In genomic region chr16:4879101-4879707, GRCm38 (mm10) we compare ENCODE assay signal across 8 mouse cellular contexts. TPM values are rescaled to one million over a fixed set of nuclear protein-coding genes. Genes with fewer than 3 reads are reported as not detected.
DNase-seq lines count a peak whose midpoint lies in the region; ATAC-seq and TF ChIP-seq lines count a peak whose summit lies in the region.

No protein-coding gene starts in this region.

- peak overlapping the region; percentile 68 for H3K4me2 ChIP-seq in kidney, embryonic 14.5 days (replicated peaks; ENCODE audit: low read depth, low read length)
- peak overlapping the region; percentile 68 for H3K4me2 ChIP-seq in embryonic facial prominence, embryonic 13.5 days
- peak overlapping the region; percentile 71 for H3K4me2 ChIP-seq in intestine, embryonic 15.5 days (replicated peaks)
- peak overlapping the region; percentile 92 for H3K4me2 ChIP-seq in liver, embryonic 15.5 days

- H3K4me3 ChIP-seq in kidney, embryonic 14.5 days (ENCODE audit: low read length) = peak overlapping the region; percentile 90
- H3K4me3 ChIP-seq in MEL (ENCODE audit: control insufficient read depth in 1 of 2, insufficient read depth in 1 of 2, low read depth in 2 of 2, low read length in 2 of 2) = peak overlapping the region; percentile 83 to 92
- peak overlapping the region; percentile 83 for H3K4me3 ChIP-seq in embryonic facial prominence, embryonic 13.5 days
- peak overlapping the region; percentile 83 for H3K4me3 ChIP-seq in intestine, embryonic 15.5 days (replicated peaks)
- H3K4me3 ChIP-seq in liver, embryonic 15.5 days (replicated peaks) = peak overlapping the region; percentile 88

- TF ChIP-seq RAD21 in MEL (IDR thresholded peaks at IDR 0.05; ENCODE audit: low read depth, low read length) = no peak

- TF ChIP-seq CTCF in MEL (IDR thresholded peaks at IDR 0.05 in 2 of 3, conservative IDR thresholded peaks at IDR 0.05 in 1 of 3; ENCODE audit: control insufficient read depth in 1 of 3, insufficient read depth in 1 of 3, low read depth in 2 of 3, low read length in 3 of 3, poor library complexity in 1 of 3, severe bottlenecking in 1 of 3) = no peak

- H3K4me1 ChIP-seq in kidney, embryonic 14.5 days (ENCODE audit: control insufficient read depth, insufficient read depth, low read length) = peaks cover 18% of the 10 kb centered on the region
- H3K4me1 ChIP-seq in MEL (ENCODE audit: control insufficient read depth in 1 of 2, insufficient read depth in 2 of 2, low read length in 2 of 2) = peaks cover 2 to 25% of the 10 kb centered on the region in 2 experiments; a peak in 3 of 4 replicates
- peaks cover 41% of the 10 kb centered on the region for H3K4me1 ChIP-seq in embryonic facial prominence, embryonic 13.5 days
- peaks cover 44% of the 10 kb centered on the region for H3K4me1 ChIP-seq in intestine, embryonic 15.5 days (replicated peaks)
- peaks cover 65% of the 10 kb centered on the region for H3K4me1 ChIP-seq in liver, embryonic 15.5 days (replicated peaks)

- peak; percentile 12 for ATAC-seq in kidney, embryonic 14.5 days (ENCODE audit: low FRiP score, low TSS enrichment)
- no peak; the same call in 1 of the 2 replicates for ATAC-seq in embryonic facial prominence, embryonic 13.5 days (ENCODE audit: insufficient number of reproducible peaks, insufficient read depth, low FRiP score, low TSS enrichment, low read depth)
- ATAC-seq in intestine, embryonic 15.5 days = peak; percentile 19
- ATAC-seq in liver, embryonic 15.5 days (ENCODE audit: insufficient read depth) = peak; percentile 26

- intact Hi-C loops in gastrocnemius, postnatal 36 days (cut with DNase I) = no loop called here

- no peaks in the 10 kb centered on the region for H3K27me3 ChIP-seq in kidney, embryonic 14.5 days (ENCODE audit: control insufficient read depth, insufficient read depth, low read length)
- no peaks in the 10 kb centered on the region for H3K27me3 ChIP-seq in MEL (ENCODE audit: control insufficient read depth in 1 of 2, insufficient read depth in 2 of 2, low read length in 2 of 2)
- no peaks in the 10 kb centered on the region for H3K27me3 ChIP-seq in embryonic facial prominence, embryonic 13.5 days
- H3K27me3 ChIP-seq in intestine, embryonic 15.5 days (replicated peaks) = no peaks in the 10 kb centered on the region
- H3K27me3 ChIP-seq in liver, embryonic 15.5 days = no peaks in the 10 kb centered on the region

- no peaks in the 10 kb centered on the region for H3K9me3 ChIP-seq in kidney, embryonic 14.5 days (ENCODE audit: control insufficient read depth, low read length)
- H3K9me3 ChIP-seq in MEL (replicated peaks; ENCODE audit: insufficient read depth, low read length) = no peaks in the 10 kb centered on the region
- no peaks in the 10 kb centered on the region for H3K9me3 ChIP-seq in embryonic facial prominence, embryonic 13.5 days
- H3K9me3 ChIP-seq in intestine, embryonic 15.5 days = no peaks in the 10 kb centered on the region
- no peaks in the 10 kb centered on the region for H3K9me3 ChIP-seq in liver, embryonic 15.5 days (replicated peaks)

- H3K27ac ChIP-seq in kidney, embryonic 14.5 days (ENCODE audit: low read depth, low read length) = peak overlapping the region; percentile 98
- peak overlapping the region; percentile 93 for H3K27ac ChIP-seq in MEL (ENCODE audit: control insufficient read depth, low read depth, low read length)
- peak overlapping the region; percentile 100 for H3K27ac ChIP-seq in embryonic facial prominence, embryonic 13.5 days
- peak overlapping the region; percentile 98 for H3K27ac ChIP-seq in intestine, embryonic 15.5 days
- peak overlapping the region; percentile 98 for H3K27ac ChIP-seq in liver, embryonic 15.5 days (replicated peaks)

- under 1% methylated on average over 47 of the region's 54 CpGs for WGBS in kidney, embryonic 14.5 days
- WGBS in embryonic facial prominence, embryonic 13.5 days = under 1% methylated on average over 53 of the region's 54 CpGs
- 1% methylated on average over 53 of the region's 54 CpGs for WGBS in intestine, embryonic 15.5 days
- under 1% methylated on average over 54 of the region's 54 CpGs for WGBS in liver, embryonic 15.5 days (ENCODE audit: insufficient replicate concordance)

- peaks cover 19% of the 10 kb centered on the region for H3K79me2 ChIP-seq in MEL (ENCODE audit: control insufficient read depth, insufficient read depth, low read length, poor library complexity)

- no peak for TF ChIP-seq POLR2A in MEL (IDR thresholded peaks at IDR 0.05; ENCODE audit: control insufficient read depth in 1 of 2, insufficient read depth in 1 of 2, low read depth in 1 of 2, low read length in 2 of 2, poor library complexity in 1 of 2)

- DNase-seq in kidney, adult 9 months = no peak
- DNase-seq in MEL (ENCODE audit: low read depth, low spot score) = peak; percentile 72
- peak; percentile 74 for DNase-seq in retina, postnatal 1 day
- DNase-seq in gastrocnemius, postnatal 36 days = no peak

- peaks cover 25% of the 10 kb centered on the region for H3K36me3 ChIP-seq in kidney, embryonic 14.5 days (ENCODE audit: control insufficient read depth, insufficient read depth, low read length)
- peaks cover 0 to 7% of the 10 kb centered on the region in 2 experiments; a peak in 2 of 4 replicates for H3K36me3 ChIP-seq in MEL (ENCODE audit: control insufficient read depth in 1 of 2, insufficient read depth in 2 of 2, low read length in 2 of 2)
- H3K36me3 ChIP-seq in embryonic facial prominence, embryonic 13.5 days = peaks cover 23% of the 10 kb centered on the region
- H3K36me3 ChIP-seq in intestine, embryonic 15.5 days = peaks cover 12% of the 10 kb centered on the region; the same call in 1 of the 2 replicates
- H3K36me3 ChIP-seq in liver, embryonic 15.5 days (replicated peaks) = peaks cover 20% of the 10 kb centered on the region

- TF ChIP-seq EP300 in MEL (IDR thresholded peaks at IDR 0.05; ENCODE audit: low read depth in 1 of 2, low read length in 2 of 2) = no peak

- H3K9ac ChIP-seq in kidney, embryonic 14.5 days (ENCODE audit: low read depth, low read length) = peak overlapping the region; percentile 88
- H3K9ac ChIP-seq in MEL (ENCODE audit: control insufficient read depth, low read depth, low read length, poor library complexity, severe bottlenecking) = peak overlapping the region; percentile 90
- peak overlapping the region; percentile 89 for H3K9ac ChIP-seq in embryonic facial prominence, embryonic 13.5 days
- H3K9ac ChIP-seq in intestine, embryonic 15.5 days = peak overlapping the region; percentile 69
- H3K9ac ChIP-seq in liver, embryonic 15.5 days = peak overlapping the region; percentile 85

TF ChIP-seq in MEL, 35 proteins besides CTCF, POLR2A, EP300 and RAD21 (continues in another document):
- no peak for TF ChIP-seq NELFE (IDR thresholded peaks at IDR 0.05; ENCODE audit: low read depth, low read length)
- TF ChIP-seq GATA1 (IDR thresholded peaks at IDR 0.05; ENCODE audit: low read depth, low read length) = no peak
- peak; percentile 57; the same call in 1 of the 2 replicates for TF ChIP-seq POLR2AphosphoS5 (IDR thresholded peaks at IDR 0.05; ENCODE audit: borderline replicate concordance, low read depth, low read length)
- no peak for TF ChIP-seq TCF12 (IDR thresholded peaks at IDR 0.05; ENCODE audit: low read depth, low read length)
- TF ChIP-seq ZNF384 (IDR thresholded peaks at IDR 0.05; ENCODE audit: low read depth, low read length) = no peak

RNA-seq across cellular contexts. Expression of gene Ubald1, which starts 0.9 kb away (rescaled TPM):
- 37.2 and 39.7 TPM in 2 replicates for polyA plus RNA-seq in kidney, embryonic 14.5 days (2014; fragmentation: Nextera tagmentation; extraction: Ambion mirVana)
- 2.8 and 4.3 TPM in 2 replicates for total RNA-seq in MEL (2012; rRNA removed)
- polyA plus RNA-seq in MEL (2012; ENCODE audit: insufficient read depth in 1 of 2, insufficient read length in 2 of 2, low read depth in 1 of 2, low replicate concordance in 2 of 2, missing spikeins in 1 of 2) = 10 to 100 TPM in 1 of 2 experiments, not detected in 1; 25.6 TPM
- 40.2 and 41.5 TPM in 2 replicates for polyA plus RNA-seq in embryonic facial prominence, embryonic 13.5 days (2015; fragmentation: Nextera tagmentation; extraction: Ambion mirVana)
- 34.0 and 36.1 TPM in 2 replicates for polyA plus RNA-seq in intestine, embryonic 15.5 days (2015; fragmentation: Nextera tagmentation; extraction: Ambion mirVana)
- polyA plus RNA-seq in liver, embryonic 15.5 days (2015; fragmentation: Nextera tagmentation; extraction: Ambion mirVana) = 10.6 and 11.5 TPM in 2 replicates
- total RNA-seq in gastrocnemius, postnatal 36 days (2021) = 10 to 100 TPM; 31.9 to 38.9 TPM

RNA-seq across cellular contexts. Expression of gene Mgrn1, which starts 6.8 kb away (rescaled TPM):
- 54.0 and 89.2 TPM in 2 replicates for polyA plus RNA-seq in kidney, embryonic 14.5 days (2014; fragmentation: Nextera tagmentation; extraction: Ambion mirVana)
- total RNA-seq in MEL (2012; rRNA removed) = 8.4 and 9.8 TPM in 2 replicates
- 10 to 100 TPM in 1 of 2 experiments, not detected in 1; 25.0 TPM for polyA plus RNA-seq in MEL (2012; ENCODE audit: insufficient read depth in 1 of 2, insufficient read length in 2 of 2, low read depth in 1 of 2, low replicate concordance in 2 of 2, missing spikeins in 1 of 2)
- polyA plus RNA-seq in embryonic facial prominence, embryonic 13.5 days (2015; fragmentation: Nextera tagmentation; extraction: Ambion mirVana) = 87.7 and 95.2 TPM in 2 replicates
- polyA plus RNA-seq in intestine, embryonic 15.5 days (2015; fragmentation: Nextera tagmentation; extraction: Ambion mirVana) = 71.2 and 77.9 TPM in 2 replicates
- polyA plus RNA-seq in liver, embryonic 15.5 days (2015; fragmentation: Nextera tagmentation; extraction: Ambion mirVana) = 25.4 and 30.9 TPM in 2 replicates
- total RNA-seq in gastrocnemius, postnatal 36 days (2021) = 10 to 100 TPM; 49.4 to 52.7 TPM

RNA-seq across cellular contexts. Expression of gene 4930562C15Rik, which starts 44.0 kb away (rescaled TPM):
- polyA plus RNA-seq in kidney, embryonic 14.5 days (2014; fragmentation: Nextera tagmentation; extraction: Ambion mirVana) = 0.89 TPM in 1 of 2 replicates, not detected in the other
- total RNA-seq in MEL (2012; rRNA removed) = 0.12 TPM in 1 of 2 replicates, not detected in the other
- polyA plus RNA-seq in MEL (2012; ENCODE audit: insufficient read depth in 1 of 2, insufficient read length in 2 of 2, low read depth in 1 of 2, low replicate concordance in 2 of 2, missing spikeins in 1 of 2) = under 1 TPM in 1 of 2 experiments, not detected in 1; 0.21 TPM
- 0.44 and 0.89 TPM in 2 replicates for polyA plus RNA-seq in embryonic facial prominence, embryonic 13.5 days (2015; fragmentation: Nextera tagmentation; extraction: Ambion mirVana)
- 0.23 TPM in 2 replicates for polyA plus RNA-seq in intestine, embryonic 15.5 days (2015; fragmentation: Nextera tagmentation; extraction: Ambion mirVana)
- polyA plus RNA-seq in liver, embryonic 15.5 days (2015; fragmentation: Nextera tagmentation; extraction: Ambion mirVana) = 0.09 and 0.14 TPM in 2 replicates
- not detected for total RNA-seq in gastrocnemius, postnatal 36 days (2021)

RNA-seq across cellular contexts. Expression of gene Nudt16l1, which starts 59.4 kb away (rescaled TPM):
- polyA plus RNA-seq in kidney, embryonic 14.5 days (2014; fragmentation: Nextera tagmentation; extraction: Ambion mirVana) = 153 and 160 TPM in 2 replicates
- 34.2 and 41.1 TPM in 2 replicates for total RNA-seq in MEL (2012; rRNA removed)
- 10 to 100 TPM in 1 of 2 experiments, not detected in 1; 69.3 TPM for polyA plus RNA-seq in MEL (2012; ENCODE audit: insufficient read depth in 1 of 2, insufficient read length in 2 of 2, low read depth in 1 of 2, low replicate concordance in 2 of 2, missing spikeins in 1 of 2)
- polyA plus RNA-seq in embryonic facial prominence, embryonic 13.5 days (2015; fragmentation: Nextera tagmentation; extraction: Ambion mirVana) = 179 and 185 TPM in 2 replicates
- 128 and 143 TPM in 2 replicates for polyA plus RNA-seq in intestine, embryonic 15.5 days (2015; fragmentation: Nextera tagmentation; extraction: Ambion mirVana)
- 49.0 and 50.2 TPM in 2 replicates for polyA plus RNA-seq in liver, embryonic 15.5 days (2015; fragmentation: Nextera tagmentation; extraction: Ambion mirVana)
- total RNA-seq in gastrocnemius, postnatal 36 days (2021) = 10 to 100 TPM; 12.4 to 12.8 TPM

Comparison
In these comparisons a context has a peak if more than half of its experiments do, and no peak if none do; other contexts are left out.
1. DNase-seq: peak in MEL (single experiment) and retina, postnatal 1 day (single experiment); none in kidney, adult 9 months (single experiment) and gastrocnemius, postnatal 36 days (0 of 2).
2. Peak in every context shown above with its lines, with median percentiles within 50 percentile points of each other: H3K27ac ChIP-seq, H3K4me2 ChIP-seq, H3K4me3 ChIP-seq and H3K9ac ChIP-seq.